Mouse (Mus musculus): Measurements from ENCODE around the gene Ldb2. TPM values are rescaled to one million over a fixed set of nuclear protein-coding genes. Genes with fewer than 3 reads are reported as not detected.

Gene Ldb2
- polyA plus RNA-seq, 1 experiment from 2014 or later, result 71.3 TPM

- Histone ChIP-seq H3K9ac (replicated peaks; ENCODE audit: low read depth, low read length) (no peak overlapping the region), H3K36me3 (ENCODE audit: control insufficient read depth, insufficient read depth, low read length) (no peaks in the 10 kb centered on the region), H3K9me3 (ENCODE audit: control insufficient read depth, low read depth, low read length) (no peaks in the 10 kb centered on the region), H3K4me2 (replicated peaks; ENCODE audit: low read depth, low read length) (no peak overlapping the region), H3K4me1 (ENCODE audit: control insufficient read depth, insufficient read depth, low read length) (peaks cover 16% of the 10 kb centered on the region), H3K27me3 (ENCODE audit: control insufficient read depth, insufficient read depth, low read length) (no peaks in the 10 kb centered on the region), H3K4me3 (ENCODE audit: low read depth, low read length) (no peak overlapping the region), H3K27ac (ENCODE audit: low read length) (no peak overlapping the region)
- ATAC-seq (ENCODE audit: insufficient number of reproducible peaks, insufficient read depth, low FRiP score, low read depth), result no peak
- 59% methylated on average over 5 of the region's 5 CpGs for WGBS
Measured at GRCm38 (mm10) chr5:44711211-44711610, 88.3 kb downstream of the Ldb2 start.

DNA sequence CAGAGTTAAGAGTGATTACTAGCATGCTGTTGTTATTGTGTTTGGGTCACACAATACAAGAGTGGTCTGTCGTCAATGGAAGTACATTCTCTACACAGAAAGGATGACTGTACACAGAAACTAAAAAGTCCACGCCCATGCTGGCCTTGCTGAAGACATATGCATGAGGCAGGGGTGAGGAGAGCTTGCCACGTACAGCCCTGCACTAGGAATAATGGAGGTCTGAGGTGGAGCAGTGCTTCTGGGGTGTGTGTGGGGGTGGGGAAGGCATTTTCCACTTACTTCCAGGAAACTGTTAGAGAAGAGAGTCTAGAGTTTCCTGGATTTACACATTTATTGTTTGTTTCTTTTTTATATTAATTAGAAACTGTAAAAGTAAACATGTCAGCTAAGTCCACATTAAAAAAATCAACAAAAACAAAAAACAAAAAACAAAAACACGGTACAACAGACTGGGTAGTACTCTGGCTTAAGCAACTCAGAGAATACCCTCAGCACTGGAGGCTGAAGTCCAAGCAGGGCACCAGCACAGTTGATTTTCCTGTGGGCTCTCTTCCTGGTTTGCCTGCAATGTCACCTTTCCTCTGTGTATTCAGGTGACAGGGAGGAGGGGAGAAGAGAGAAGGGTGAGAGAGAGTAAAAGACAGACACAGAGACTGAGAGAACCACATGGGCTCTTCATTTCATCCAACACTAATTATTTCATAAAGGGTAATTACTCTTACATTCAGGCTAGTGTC lies 89.2 kb downstream of the Ldb2 start:
- H3K4me2 ChIP-seq (replicated peaks; ENCODE audit: low read depth, low read length), result no peak overlapping the region
- H3K27ac ChIP-seq (ENCODE audit: low read length), result peak overlapping the region; percentile 48; the same call in 1 of the 2 replicates
- H3K36me3 ChIP-seq (ENCODE audit: control insufficient read depth, insufficient read depth, low read length), result no peaks in the 10 kb centered on the region
- peak; percentile 66 for ATAC-seq (ENCODE audit: insufficient number of reproducible peaks, insufficient read depth, low FRiP score, low read depth)
- no peak overlapping the region for H3K9ac ChIP-seq (replicated peaks; ENCODE audit: low read depth, low read length)
- no peak overlapping the region for H3K4me3 ChIP-seq (ENCODE audit: low read depth, low read length)
- WGBS, result 48% methylated on average over 4 of the region's 4 CpGs
- H3K27me3 ChIP-seq (ENCODE audit: control insufficient read depth, insufficient read depth, low read length), result no peaks in the 10 kb centered on the region
- no peaks in the 10 kb centered on the region for H3K9me3 ChIP-seq (ENCODE audit: control insufficient read depth, low read depth, low read length)
- peaks cover 16% of the 10 kb centered on the region for H3K4me1 ChIP-seq (ENCODE audit: control insufficient read depth, insufficient read depth, low read length)

GRCm38 (mm10) chr5:44709276-44709675 lies 90.2 kb downstream of the Ldb2 start:
- Histone ChIP-seq H3K9ac (replicated peaks; ENCODE audit: low read depth, low read length) (no peak overlapping the region), H3K36me3 (ENCODE audit: control insufficient read depth, insufficient read depth, low read length) (no peaks in the 10 kb centered on the region), H3K4me1 (ENCODE audit: control insufficient read depth, insufficient read depth, low read length) (peaks cover 16% of the 10 kb centered on the region), H3K4me2 (replicated peaks; ENCODE audit: low read depth, low read length) (no peak overlapping the region), H3K27me3 (ENCODE audit: control insufficient read depth, insufficient read depth, low read length) (no peaks in the 10 kb centered on the region), H3K27ac (ENCODE audit: low read length) (no peak overlapping the region), H3K9me3 (ENCODE audit: control insufficient read depth, low read depth, low read length) (no peaks in the 10 kb centered on the region), H3K4me3 (ENCODE audit: low read depth, low read length) (no peak overlapping the region)
- WGBS, result 90% methylated on average over 2 of the region's 2 CpGs
- no peak for ATAC-seq (ENCODE audit: insufficient number of reproducible peaks, insufficient read depth, low FRiP score, low read depth)

DNA sequence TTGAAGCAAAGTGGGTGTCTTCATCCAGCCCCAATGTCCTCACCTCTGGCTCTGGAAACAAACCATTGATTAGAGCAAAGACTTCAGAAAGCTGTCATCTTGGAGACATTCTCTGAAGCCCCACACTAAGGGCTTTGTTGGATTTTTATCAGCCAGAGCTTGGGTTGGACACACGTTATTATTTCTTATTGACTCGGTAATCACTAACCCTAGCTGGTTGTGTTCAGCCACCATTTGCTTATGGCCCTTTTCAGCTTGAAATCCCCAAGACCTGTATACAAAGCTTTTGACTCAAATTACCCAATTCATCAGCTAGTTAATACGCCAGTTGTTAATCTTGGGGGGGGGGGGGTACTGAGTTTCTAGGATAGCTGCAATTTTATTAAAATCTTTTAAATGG lies 91.5 kb downstream of the Ldb2 start:
- H3K27ac ChIP-seq (ENCODE audit: low read length), result peak overlapping the region; percentile 67; the same call in 1 of the 2 replicates
- H3K9me3 ChIP-seq (ENCODE audit: control insufficient read depth, low read depth, low read length), result no peaks in the 10 kb centered on the region
- H3K27me3 ChIP-seq (ENCODE audit: control insufficient read depth, insufficient read depth, low read length), result no peaks in the 10 kb centered on the region
- WGBS, result 77% methylated on average over 3 of the region's 3 CpGs
- no peak overlapping the region for H3K4me3 ChIP-seq (ENCODE audit: low read depth, low read length)
- no peak overlapping the region for H3K9ac ChIP-seq (replicated peaks; ENCODE audit: low read depth, low read length)
- H3K36me3 ChIP-seq (ENCODE audit: control insufficient read depth, insufficient read depth, low read length), result no peaks in the 10 kb centered on the region
- peaks cover 9% of the 10 kb centered on the region for H3K4me1 ChIP-seq (ENCODE audit: control insufficient read depth, insufficient read depth, low read length)
- no peak for ATAC-seq (ENCODE audit: insufficient number of reproducible peaks, insufficient read depth, low FRiP score, low read depth)
- no peak overlapping the region for H3K4me2 ChIP-seq (replicated peaks; ENCODE audit: low read depth, low read length)

DNA sequence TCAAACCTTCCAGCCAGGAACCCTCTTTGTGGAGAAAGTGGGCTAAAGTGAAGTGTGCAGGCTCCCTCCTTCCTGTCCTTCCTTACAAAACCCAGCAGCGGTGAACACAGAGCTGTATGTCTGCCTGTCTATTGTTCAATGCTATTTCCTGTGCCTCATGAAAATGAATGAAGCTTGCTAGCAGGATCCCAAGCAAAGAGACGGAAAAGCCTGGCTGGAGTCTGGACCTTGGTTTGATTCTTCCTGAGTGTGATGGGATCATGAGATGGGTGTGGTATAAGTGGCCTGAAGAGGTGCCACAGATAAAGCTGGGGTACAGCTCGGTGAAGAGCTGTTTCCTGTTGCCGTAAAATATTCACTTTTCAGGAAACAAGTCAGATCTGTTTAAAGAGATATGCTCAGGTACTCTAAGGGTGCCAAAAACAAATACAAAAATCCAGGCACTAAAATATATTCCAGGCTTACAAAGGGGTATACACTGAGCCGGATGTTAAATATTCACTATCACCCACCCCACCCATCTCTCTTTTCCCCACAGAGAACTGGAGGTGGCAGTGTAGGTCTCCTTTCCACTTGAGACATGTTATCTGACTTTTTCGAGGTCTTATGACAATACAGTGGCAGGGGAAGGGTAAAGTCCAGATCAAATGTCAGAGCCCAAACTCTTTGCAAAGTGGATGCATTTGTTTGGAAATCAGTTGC lies 92.3 kb downstream of the Ldb2 start:
- H3K27ac ChIP-seq (ENCODE audit: low read length), result peak overlapping the region; percentile 67; the same call in 1 of the 2 replicates
- H3K4me3 ChIP-seq (ENCODE audit: low read depth, low read length), result no peak overlapping the region
- no peaks in the 10 kb centered on the region for H3K36me3 ChIP-seq (ENCODE audit: control insufficient read depth, insufficient read depth, low read length)
- no peaks in the 10 kb centered on the region for H3K9me3 ChIP-seq (ENCODE audit: control insufficient read depth, low read depth, low read length)
- ATAC-seq (ENCODE audit: insufficient number of reproducible peaks, insufficient read depth, low FRiP score, low read depth), result 0 out of 2 replicates have a peak, but pooled peaks have one; percentile 18
- 54% methylated on average over 6 of the region's 6 CpGs for WGBS
- no peak overlapping the region for H3K4me2 ChIP-seq (replicated peaks; ENCODE audit: low read depth, low read length)
- H3K9ac ChIP-seq (replicated peaks; ENCODE audit: low read depth, low read length), result no peak overlapping the region
- peaks cover 5% of the 10 kb centered on the region for H3K4me1 ChIP-seq (ENCODE audit: control insufficient read depth, insufficient read depth, low read length)
- H3K27me3 ChIP-seq (ENCODE audit: control insufficient read depth, insufficient read depth, low read length), result no peaks in the 10 kb centered on the region

DNA sequence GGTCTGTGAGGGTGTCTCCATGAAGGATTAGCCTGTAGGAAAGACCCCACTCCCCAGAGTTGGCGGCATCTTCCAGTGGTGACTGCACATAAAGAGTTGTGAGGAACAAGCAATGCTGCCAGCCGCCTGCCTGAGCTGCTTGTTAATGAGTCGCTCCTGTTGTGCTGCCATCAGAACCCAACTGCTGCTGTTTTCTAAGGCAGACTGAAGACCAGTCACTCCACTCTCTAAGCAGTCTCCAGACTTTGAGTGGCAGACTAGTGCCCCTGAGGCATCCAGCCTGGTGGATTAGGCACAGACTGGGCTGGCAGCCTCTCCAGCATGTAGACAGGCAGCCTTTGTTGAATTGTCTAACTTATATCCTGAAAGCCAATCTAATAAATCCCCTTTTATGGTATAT lies 101.5 kb downstream of the Ldb2 start:
- no peaks in the 10 kb centered on the region for H3K36me3 ChIP-seq (ENCODE audit: control insufficient read depth, insufficient read depth, low read length)
- no peak overlapping the region for H3K9ac ChIP-seq (replicated peaks; ENCODE audit: low read depth, low read length)
- H3K9me3 ChIP-seq (ENCODE audit: control insufficient read depth, low read depth, low read length), result no peaks in the 10 kb centered on the region
- no peak overlapping the region for H3K4me2 ChIP-seq (replicated peaks; ENCODE audit: low read depth, low read length)
- WGBS, result 81% methylated on average over 3 of the region's 3 CpGs
- H3K4me3 ChIP-seq (ENCODE audit: low read depth, low read length), result no peak overlapping the region
- no peak for ATAC-seq (ENCODE audit: insufficient number of reproducible peaks, insufficient read depth, low FRiP score, low read depth)
- no peaks in the 10 kb centered on the region for H3K4me1 ChIP-seq (ENCODE audit: control insufficient read depth, insufficient read depth, low read length)
- H3K27me3 ChIP-seq (ENCODE audit: control insufficient read depth, insufficient read depth, low read length), result no peaks in the 10 kb centered on the region
- H3K27ac ChIP-seq (ENCODE audit: low read length), result no peak overlapping the region

DNA sequence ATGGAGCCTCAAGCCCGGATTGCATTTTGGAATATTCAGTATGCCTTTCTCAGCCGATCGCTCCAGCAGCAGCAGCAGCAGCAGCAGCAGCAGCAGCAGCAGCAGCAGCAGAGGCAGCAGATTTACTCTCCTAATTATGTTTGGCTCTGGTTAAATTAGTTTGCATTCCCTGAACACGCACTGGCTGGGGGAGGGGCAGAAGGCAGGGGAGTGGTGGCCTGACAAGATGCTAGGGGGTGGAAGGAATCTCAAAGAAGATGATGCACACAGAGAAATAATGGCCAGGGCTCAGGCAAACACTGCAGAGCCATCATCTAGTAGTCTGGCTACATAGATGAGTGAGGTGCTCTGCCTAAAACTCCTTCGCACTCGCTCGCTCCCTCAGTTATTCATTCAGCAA lies 102.9 kb downstream of the Ldb2 start:
- Histone ChIP-seq H3K4me3 (ENCODE audit: low read depth, low read length) (no peak overlapping the region), H3K9me3 (ENCODE audit: control insufficient read depth, low read depth, low read length) (no peaks in the 10 kb centered on the region), H3K9ac (replicated peaks; ENCODE audit: low read depth, low read length) (no peak overlapping the region), H3K27me3 (ENCODE audit: control insufficient read depth, insufficient read depth, low read length) (no peaks in the 10 kb centered on the region), H3K4me2 (replicated peaks; ENCODE audit: low read depth, low read length) (no peak overlapping the region), H3K36me3 (ENCODE audit: control insufficient read depth, insufficient read depth, low read length) (no peaks in the 10 kb centered on the region), H3K4me1 (ENCODE audit: control insufficient read depth, insufficient read depth, low read length) (no peaks in the 10 kb centered on the region), H3K27ac (ENCODE audit: low read length) (no peak overlapping the region)
- WGBS, result 70% methylated on average over 7 of the region's 7 CpGs
- ATAC-seq (ENCODE audit: insufficient number of reproducible peaks, insufficient read depth, low FRiP score, low read depth), result no peak

DNA sequence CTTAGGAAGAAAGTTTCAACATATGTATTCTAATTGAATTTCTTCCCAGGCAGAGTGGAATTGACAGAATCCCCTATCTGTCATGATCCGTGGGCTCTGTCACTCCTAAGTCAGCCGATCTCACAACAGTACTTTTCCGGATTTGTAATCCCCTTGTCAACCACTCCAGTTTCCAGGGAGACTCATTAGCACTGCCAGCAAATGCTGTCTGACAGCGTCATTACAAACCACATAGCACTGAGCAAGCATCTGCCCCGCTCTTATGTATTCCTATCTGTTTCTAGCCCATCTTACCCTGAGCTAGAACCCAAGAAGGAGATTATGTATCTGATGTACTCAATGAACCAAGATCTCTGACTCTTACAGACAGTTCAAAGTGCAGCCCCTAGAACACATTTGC lies 105.8 kb downstream of the Ldb2 start:
- H3K27ac ChIP-seq (ENCODE audit: low read length), result no peak overlapping the region
- H3K4me1 ChIP-seq (ENCODE audit: control insufficient read depth, insufficient read depth, low read length), result no peaks in the 10 kb centered on the region
- no peak for ATAC-seq (ENCODE audit: insufficient number of reproducible peaks, insufficient read depth, low FRiP score, low read depth)
- no peaks in the 10 kb centered on the region for H3K36me3 ChIP-seq (ENCODE audit: control insufficient read depth, insufficient read depth, low read length)
- H3K4me3 ChIP-seq (ENCODE audit: low read depth, low read length), result no peak overlapping the region
- H3K9me3 ChIP-seq (ENCODE audit: control insufficient read depth, low read depth, low read length), result no peaks in the 10 kb centered on the region
- no peak overlapping the region for H3K4me2 ChIP-seq (replicated peaks; ENCODE audit: low read depth, low read length)
- H3K9ac ChIP-seq (replicated peaks; ENCODE audit: low read depth, low read length), result no peak overlapping the region
- no peaks in the 10 kb centered on the region for H3K27me3 ChIP-seq (ENCODE audit: control insufficient read depth, insufficient read depth, low read length)
- 65% methylated on average over 5 of the region's 5 CpGs for WGBS

Measured in stomach, embryonic 14.5 days (tissue).